Mouse (Mus musculus) ES-CJ7 (cell line): Measurements from ENCODE around the gene Cth.
"Not testable (repeated sequence)": the region's sequence is repeated elsewhere in the genome, so short reads cannot be mapped to it uniquely, and the experiment has no call there.

ENCODE experiments used
- DNase-seq: peaks from one replicate; pipeline ENCODE4 v3.0.0; 2011; ENCODE audit warnings: low read depth, low spot score

Gene Cth

GRCm38 (mm10) chr3:157924692-157925328 lies at the start of gene Cth:
TSS of gene Cth (minus strand) at chr3:157925077.
- peak; percentile 96 for DNase-seq

GRCm38 (mm10) chr3:157973236-157973635 lies 48.4 kb upstream of the Cth start:
- DNase-seq, result peak; percentile 59

- no peak for DNase-seq
These were observed 46.3 kb upstream of the Cth start for GRCm38 (mm10) chr3:157971151-157971550.

GRCm38 (mm10) chr3:157957320-157957719 lies 32.4 kb upstream of the Cth start:
- DNase-seq, result no peak

- no peak for DNase-seq
These were observed 31.3 kb upstream of the Cth start for GRCm38 (mm10) chr3:157956201-157956600.

GRCm38 (mm10) chr3:157955466-157955865 lies 30.6 kb upstream of the Cth start:
- no peak for DNase-seq

GRCm38 (mm10) chr3:157952716-157953115 lies 27.8 kb upstream of the Cth start:
- DNase-seq, result no peak

GRCm38 (mm10) chr3:157947383-157948280 lies 22.8 kb upstream of the Cth start:
- no peak for DNase-seq

GRCm38 (mm10) chr3:157946843-157947358 lies 22.0 kb upstream of the Cth start, which contains the start of gene Ankrd13c:
TSS of gene Ankrd13c (plus strand) at chr3:157947239.
- peak; percentile 95 for DNase-seq

GRCm38 (mm10) chr3:157938585-157938984 lies 13.7 kb upstream of the Cth start:
- DNase-seq, result no peak

GRCm38 (mm10) chr3:157934301-157934823 lies 9.5 kb upstream of the Cth start:
- peak; percentile 69 for DNase-seq

GRCm38 (mm10) chr3:157933223-157933622 lies 8.3 kb upstream of the Cth start:
- not testable (repeated sequence) for DNase-seq

GRCm38 (mm10) chr3:157932074-157932473 lies 7.2 kb upstream of the Cth start:
- peak; percentile 93 for DNase-seq

GRCm38 (mm10) chr3:157931592-157931991 lies 6.7 kb upstream of the Cth start:
- DNase-seq, result peak; percentile 82

- no peak for DNase-seq
These were observed 4.5 kb upstream of the Cth start for GRCm38 (mm10) chr3:157929417-157929816.

- DNase-seq, result no peak
These were observed 3.9 kb upstream of the Cth start for GRCm38 (mm10) chr3:157928731-157929130.

- DNase-seq, result no peak
These were observed 1.9 kb upstream of the Cth start for GRCm38 (mm10) chr3:157926761-157927160.

GRCm38 (mm10) chr3:157925706-157926510 lies 1.0 kb upstream of the Cth start:
- no peak for DNase-seq

- DNase-seq, result no peak
These were observed 1.5 kb downstream of the Cth start for GRCm38 (mm10) chr3:157923268-157923835.

GRCm38 (mm10) chr3:157921376-157921775 lies 3.5 kb downstream of the Cth start:
- DNase-seq, result peak; percentile 75

GRCm38 (mm10) chr3:157916336-157916735 lies 8.5 kb downstream of the Cth start:
- no peak for DNase-seq
